Mouse (Mus musculus): ENCODE data around the gene Hsbp1.

The Hsbp1 gene

DNA sequence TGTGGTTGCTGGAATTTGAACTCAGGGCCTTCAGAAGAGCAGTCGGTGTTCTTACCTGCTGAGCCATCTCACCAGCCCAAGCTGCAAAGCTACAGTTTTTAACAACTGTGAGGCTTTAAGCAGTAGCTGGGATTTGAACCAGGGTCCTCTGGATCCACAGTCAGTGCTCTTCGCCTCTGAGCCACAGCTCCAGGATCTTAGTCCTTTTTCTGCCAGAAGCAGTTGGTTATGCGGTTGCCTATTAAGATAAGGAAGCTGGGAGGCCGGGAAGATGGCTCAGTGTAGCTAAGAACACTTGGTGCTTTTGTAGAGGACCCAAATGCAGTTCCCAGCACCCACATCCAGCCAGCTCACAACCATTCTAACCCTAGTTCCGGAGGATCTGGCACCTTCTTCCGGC lies 42.7 kb downstream of the Hsbp1 start:
- DNase-seq (ENCODE audit: low read depth), result no peak

DNA sequence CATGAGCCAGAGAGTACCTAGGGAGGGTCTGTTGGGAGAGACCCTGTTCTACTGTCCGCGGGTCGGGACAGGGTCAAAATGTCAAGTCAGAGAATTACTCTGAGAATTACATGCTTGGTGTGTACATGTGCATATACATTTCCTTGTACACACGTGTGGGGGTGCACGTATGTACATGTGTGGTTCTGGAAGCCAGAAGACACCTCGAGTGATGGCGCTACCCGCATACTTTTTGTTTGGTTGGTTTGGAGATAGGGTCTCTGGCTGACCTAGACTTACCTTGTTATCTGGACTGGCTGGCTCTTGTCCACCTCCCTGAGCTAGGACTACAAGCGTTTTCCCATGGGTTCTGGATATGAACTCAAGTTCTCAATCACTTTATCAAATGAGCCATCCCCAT lies 49.8 kb downstream of the Hsbp1 start:
- no peak for DNase-seq (ENCODE audit: low read depth)

GRCm38 (mm10) chr8:119394524-119395026 lies 50.3 kb downstream of the Hsbp1 start, which contains the start of gene Mlycd:
TSS of gene Mlycd (plus strand) at chr8:119394878.
- peak; percentile 69 for DNase-seq (ENCODE audit: low read depth)

- DNase-seq (ENCODE audit: low read depth), result no peak
Observed at GRCm38 (mm10) chr8:119395072-119395950, 51.0 kb downstream of the Hsbp1 start.
